Mouse (Mus musculus) skeletal muscle tissue, adult 2 months (tissue): ENCODE results near the gene Pkp3.

Experiments used
- DNase-seq: peaks from one replicate; pipeline ENCODE4 v3.0.0-alpha.2; 2012; ENCODE audit warnings: low read depth, low spot score

Pkp3 gene

GRCm38 (mm10) chr7:141094487-141095205 lies 16.6 kb downstream of the Pkp3 start:
- no peak for DNase-seq

GRCm38 (mm10) chr7:141096021-141096420 lies 18.0 kb downstream of the Pkp3 start:
- no peak for DNase-seq

GRCm38 (mm10) chr7:141096649-141097056 lies 18.6 kb downstream of the Pkp3 start:
- DNase-seq, result peak; percentile 45

- DNase-seq, result no peak
Observed at GRCm38 (mm10) chr7:141097177-141097576, 19.2 kb downstream of the Pkp3 start.

GRCm38 (mm10) chr7:141099911-141100691 lies 22.1 kb downstream of the Pkp3 start, which contains the start of gene Sigirr:
TSS of gene Sigirr (minus strand) at chr7:141100572.
- DNase-seq, result no peak

- no peak for DNase-seq
Observed at GRCm38 (mm10) chr7:141103161-141103560, 25.1 kb downstream of the Pkp3 start.

- DNase-seq, result no peak
Observed at GRCm38 (mm10) chr7:141115874-141116273, 37.9 kb downstream of the Pkp3 start.

GRCm38 (mm10) chr7:141117636-141118035 lies 39.6 kb downstream of the Pkp3 start, which contains the start of gene Ano9:
TSS of gene Ano9 (minus strand) at chr7:141117806.
- no peak for DNase-seq

GRCm38 (mm10) chr7:141119487-141119886 lies 41.5 kb downstream of the Pkp3 start:
- DNase-seq, result no peak

- no peak for DNase-seq
Observed at GRCm38 (mm10) chr7:141120605-141121004, 42.6 kb downstream of the Pkp3 start.

- no peak for DNase-seq
Observed at GRCm38 (mm10) chr7:141121051-141121531, 43.1 kb downstream of the Pkp3 start.

GRCm38 (mm10) chr7:141122245-141122644 lies 44.2 kb downstream of the Pkp3 start, which contains the start of gene Ptdss2:
TSS of gene Ptdss2 (plus strand) at chr7:141122382.
- DNase-seq, result peak; percentile 27

- DNase-seq, result peak; percentile 89
Observed at GRCm38 (mm10) chr7:141122689-141123516, 44.9 kb downstream of the Pkp3 start.

- DNase-seq, result no peak
Observed at GRCm38 (mm10) chr7:141123517-141123856, 45.5 kb downstream of the Pkp3 start.

- peak; percentile 81 for DNase-seq
Observed at GRCm38 (mm10) chr7:141131024-141131820, 53.2 kb downstream of the Pkp3 start.

- no peak for DNase-seq
Observed at GRCm38 (mm10) chr7:141131904-141132755, 54.1 kb downstream of the Pkp3 start.
